Mouse (Mus musculus) frontal cortex, adult 2 months (tissue): Measurements from ENCODE around the gene Auh. TPM values are rescaled to one million over a fixed set of nuclear protein-coding genes. Genes with fewer than 3 reads are reported as not detected.

Experiments
- DNase-seq, 2 experiments: peaks; one replicate each; pipeline ENCODE4 v3.0.0; 2022; ENCODE audit warnings: low spot score in 1 of 2; ENCODE audit errors: extremely low spot score in 1 of 2
- polyA plus RNA-seq: library from polyadenylated mRNA; depleted of rRNA; stranded (reverse); fragments of >200 nt; gene quantifications from 2 replicates; pipeline ENCODE4 v1.2.3, GENCODE M21; 2012

The Auh gene
- polyA plus RNA-seq, 1 experiment = 100 TPM

DNA sequence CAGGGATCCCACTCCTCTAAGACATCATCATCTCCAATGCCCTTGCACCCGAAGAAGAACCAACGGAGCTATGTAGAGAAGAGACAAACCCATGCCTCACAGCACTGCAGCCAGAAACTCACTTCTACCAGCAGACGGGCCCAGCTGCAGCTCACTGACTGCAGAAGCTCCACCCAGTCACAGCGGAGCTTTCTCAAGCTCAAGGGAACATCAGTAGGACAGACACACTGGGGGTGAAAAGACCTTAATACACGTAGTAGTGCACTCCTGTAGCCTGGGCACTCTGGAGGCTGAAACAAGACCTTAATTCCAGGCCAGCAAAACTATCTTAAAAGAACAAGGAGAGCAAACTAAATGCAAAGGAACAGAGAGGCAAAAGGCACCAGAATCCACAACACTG lies 5.0 kb downstream of the Auh start:
- no peak for DNase-seq

DNA sequence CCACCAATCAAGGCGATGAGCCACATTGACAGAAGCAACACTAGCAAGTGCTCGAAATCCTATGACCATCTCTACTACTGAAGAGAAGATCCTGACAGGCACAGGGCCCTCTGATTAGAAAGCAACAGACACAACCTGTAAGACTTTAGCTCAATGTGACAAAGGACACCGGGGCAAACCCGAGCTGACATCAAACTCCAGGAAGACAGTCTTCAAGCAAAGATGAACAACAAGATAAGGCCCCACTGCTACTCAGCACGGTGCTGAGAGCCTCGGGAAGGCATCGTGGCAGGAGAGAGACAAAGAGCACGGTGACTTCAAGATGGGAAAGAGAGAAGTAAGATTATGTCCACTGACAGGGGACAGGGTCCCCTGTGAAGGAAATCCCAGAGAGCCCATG lies 7.5 kb downstream of the Auh start:
- DNase-seq = no peak

- DNase-seq = no peak
Observed at GRCm38 (mm10) chr13:52921065-52921825, 8.2 kb downstream of the Auh start.

GRCm38 (mm10) chr13:52919790-52920352 lies 9.6 kb downstream of the Auh start:
- DNase-seq = no peak

DNA sequence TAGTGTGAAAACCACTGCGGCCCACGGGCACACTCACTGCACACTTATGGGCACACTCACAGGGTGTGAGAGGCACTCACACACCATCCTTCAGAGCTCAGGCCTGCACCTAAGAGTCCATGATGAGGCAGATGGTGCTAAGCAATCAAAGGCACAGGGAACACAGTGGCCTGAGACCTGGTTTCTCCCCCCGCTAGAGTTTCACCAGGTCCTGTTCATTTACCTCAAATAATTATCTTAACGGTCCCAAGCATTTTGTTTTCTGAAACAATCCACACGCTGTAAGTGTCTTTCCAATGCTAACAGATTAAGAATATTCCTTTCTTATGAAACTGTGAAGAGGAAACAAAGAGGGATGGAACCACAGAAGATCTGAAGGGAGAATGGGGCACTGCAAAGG lies 11.1 kb downstream of the Auh start:
- no peak for DNase-seq

- peak in 1 of 2 experiments; percentile 53 for DNase-seq
Observed at GRCm38 (mm10) chr13:52914591-52915110, 14.8 kb downstream of the Auh start.

- DNase-seq = no peak
Observed at GRCm38 (mm10) chr13:52913926-52914325, 15.6 kb downstream of the Auh start.

DNA sequence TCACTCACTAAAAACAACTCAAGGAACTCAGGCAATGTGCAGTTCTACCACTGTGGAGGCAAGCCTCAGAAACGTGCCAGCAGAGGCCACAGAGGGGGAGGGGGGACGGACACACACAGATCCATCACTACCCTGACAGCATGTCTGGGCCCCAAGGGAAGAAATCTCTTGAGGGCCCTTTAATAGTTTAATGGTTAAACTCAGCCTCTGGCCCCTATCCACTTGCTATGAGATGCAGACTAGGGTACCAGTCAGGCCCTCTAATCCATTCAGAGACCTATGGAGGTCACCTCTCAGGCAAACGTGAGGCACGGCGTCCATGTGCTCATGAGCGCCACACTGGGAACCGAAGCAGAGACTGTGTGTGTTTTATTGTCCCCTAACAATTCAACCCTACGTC lies 17.0 kb downstream of the Auh start:
- DNase-seq = no peak

- no peak for DNase-seq
Observed at GRCm38 (mm10) chr13:52911259-52911658, 18.2 kb downstream of the Auh start.

DNA sequence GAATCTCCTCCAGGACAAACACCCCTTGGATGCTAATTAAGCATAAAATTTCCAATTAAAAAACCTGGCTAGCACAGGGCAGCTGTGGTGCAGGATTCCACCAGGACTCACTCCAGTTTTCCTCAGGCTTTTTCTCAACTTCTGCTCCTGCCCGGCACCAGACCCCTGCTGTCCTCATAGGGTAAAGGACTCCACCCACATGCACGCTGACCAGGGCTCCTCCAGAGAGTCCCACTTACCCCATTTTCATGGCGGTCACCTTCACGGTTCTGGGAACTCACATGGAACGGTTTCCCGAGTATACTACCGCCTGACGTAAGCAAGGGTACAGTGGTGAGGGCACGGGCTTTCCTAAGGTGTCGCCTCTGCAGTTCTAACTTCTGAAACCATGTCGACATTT lies 23.2 kb downstream of the Auh start:
- no peak for DNase-seq

DNA sequence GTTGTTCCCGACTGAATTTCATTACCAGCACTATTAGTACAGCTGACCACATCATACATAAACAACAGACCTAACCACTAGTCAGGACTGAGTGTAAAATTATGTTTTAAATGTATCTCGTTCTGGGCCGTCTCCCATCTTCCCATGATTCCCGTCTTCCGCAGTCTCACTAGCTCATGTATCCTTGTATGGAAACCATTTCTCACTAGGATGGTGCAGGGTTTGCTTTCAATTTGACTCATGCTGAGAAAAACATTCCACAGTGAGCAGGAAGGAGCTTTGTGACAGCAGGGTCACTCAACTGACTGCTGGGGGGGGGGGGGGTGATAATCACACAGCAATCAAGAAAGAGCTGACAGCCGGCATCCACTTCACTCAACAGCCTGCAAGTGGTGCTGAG lies 25.3 kb downstream of the Auh start:
- no peak for DNase-seq

- no peak for DNase-seq
Observed at GRCm38 (mm10) chr13:52903767-52904166, 25.7 kb downstream of the Auh start.

GRCm38 (mm10) chr13:52902517-52902916 lies 27.0 kb downstream of the Auh start:
- DNase-seq = no peak

GRCm38 (mm10) chr13:52899664-52900063 lies 29.8 kb downstream of the Auh start:
- DNase-seq = no peak

GRCm38 (mm10) chr13:52897806-52898205 lies 31.7 kb downstream of the Auh start:
- DNase-seq = no peak

GRCm38 (mm10) chr13:52892791-52893190 lies 36.7 kb downstream of the Auh start:
- DNase-seq = peak in 1 of 2 experiments; percentile 63

DNA sequence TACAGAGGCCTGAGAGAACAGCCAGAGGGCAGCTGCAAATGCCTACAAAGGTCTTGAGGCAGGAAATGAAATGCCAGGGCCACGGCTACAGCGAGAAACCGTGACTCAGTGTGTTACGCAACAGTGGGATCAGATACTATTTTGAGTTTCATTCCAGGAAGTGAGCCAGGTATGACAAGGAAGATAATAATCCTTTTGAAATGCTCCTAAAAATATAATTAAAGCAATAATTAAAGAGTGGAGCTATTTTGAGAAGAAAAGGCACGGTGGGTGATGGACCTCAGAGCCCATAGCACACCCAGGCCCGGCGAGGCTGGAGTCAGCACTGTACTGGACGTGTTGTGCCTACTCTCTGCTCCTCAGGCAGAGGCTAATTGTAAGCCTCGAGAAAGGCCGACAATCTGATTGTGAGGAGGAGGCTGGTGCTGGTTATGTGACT lies 37.4 kb downstream of the Auh start:
- peak in 1 of 2 experiments; percentile 81 for DNase-seq

GRCm38 (mm10) chr13:52890313-52890712 lies 39.2 kb downstream of the Auh start:
- no peak for DNase-seq

- no peak for DNase-seq
Observed at GRCm38 (mm10) chr13:52886779-52887178, 42.7 kb downstream of the Auh start.

DNA sequence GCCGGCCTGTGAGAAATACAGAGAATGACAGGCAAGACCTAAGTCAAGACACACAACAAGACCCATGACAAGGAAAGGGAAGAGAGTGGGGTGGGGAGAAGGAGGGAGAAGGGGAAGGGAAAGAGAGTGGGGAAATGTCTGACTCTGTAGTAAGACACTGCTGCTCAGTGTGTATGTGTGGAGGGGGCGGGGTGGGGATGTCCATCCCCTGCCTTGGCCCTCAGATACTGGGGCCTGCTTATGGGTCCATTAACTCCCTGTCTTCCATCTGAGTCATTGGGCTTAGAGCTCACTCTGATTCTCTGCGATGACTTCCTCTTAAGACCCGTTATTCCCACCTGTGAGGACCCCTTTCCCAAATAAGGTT lies 45.5 kb downstream of the Auh start:
- no peak for DNase-seq

GRCm38 (mm10) chr13:52883084-52883959 lies 46.2 kb downstream of the Auh start:
- DNase-seq = peak in 1 of 2 experiments; percentile 50
